Mouse (Mus musculus) 3T3-L1 (cell line): ENCODE data around the gene Pum2.
"Not testable (repeated sequence)": the region's sequence is repeated elsewhere in the genome, so short reads cannot be mapped to it uniquely, and the experiment has no call there.

ENCODE experiments used
- DNase-seq: peaks from one replicate; pipeline ENCODE4 v3.0.0-alpha.2; 2015; ENCODE audit warnings: low read depth, low spot score

Pum2 gene

GRCm38 (mm10) chr12:8673974-8674306, at the start of gene Pum2:
Pum2 (plus strand) TSS chr12:8674134.
- DNase-seq: peak; percentile 88

DNA sequence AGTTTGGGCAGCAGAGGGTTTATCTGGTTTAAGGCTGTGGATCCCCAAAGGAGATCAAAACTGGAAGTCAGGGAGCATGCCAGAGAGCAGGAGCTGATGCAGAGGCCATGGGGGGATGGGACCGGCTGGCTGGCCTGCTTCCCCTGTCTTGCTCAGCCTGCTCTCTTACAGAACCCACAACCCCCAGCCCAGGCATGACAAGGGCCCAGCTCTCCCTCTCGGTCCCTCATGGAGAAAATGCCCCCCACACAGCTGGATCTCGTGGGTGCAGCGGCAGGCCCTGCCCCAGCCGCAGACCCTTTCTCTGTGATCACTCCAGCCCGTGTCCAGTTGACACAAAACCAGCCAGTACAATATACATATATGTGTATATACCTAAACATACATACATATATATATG, 44.4 kb upstream of the Pum2 start:
- no peak for DNase-seq

DNA sequence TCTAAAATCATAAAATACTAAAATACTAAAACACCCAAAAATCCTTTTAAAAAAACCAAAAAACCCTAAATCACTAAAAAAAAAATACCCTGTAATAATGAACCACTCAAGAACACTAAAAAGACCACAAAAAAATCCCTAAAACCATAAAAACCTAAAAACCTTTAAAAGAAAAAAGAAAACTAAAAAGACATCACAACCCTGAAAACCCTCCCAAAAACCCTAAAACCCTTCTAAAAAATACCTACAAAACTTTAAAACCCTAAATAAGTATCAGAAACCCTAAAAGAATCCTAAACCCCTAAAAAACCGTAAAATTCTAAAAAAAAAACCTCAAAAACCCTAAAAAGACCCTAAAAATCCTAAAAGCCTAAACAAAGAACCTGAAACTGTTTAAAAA, 42.2 kb upstream of the Pum2 start:
- no peak for DNase-seq

DNA sequence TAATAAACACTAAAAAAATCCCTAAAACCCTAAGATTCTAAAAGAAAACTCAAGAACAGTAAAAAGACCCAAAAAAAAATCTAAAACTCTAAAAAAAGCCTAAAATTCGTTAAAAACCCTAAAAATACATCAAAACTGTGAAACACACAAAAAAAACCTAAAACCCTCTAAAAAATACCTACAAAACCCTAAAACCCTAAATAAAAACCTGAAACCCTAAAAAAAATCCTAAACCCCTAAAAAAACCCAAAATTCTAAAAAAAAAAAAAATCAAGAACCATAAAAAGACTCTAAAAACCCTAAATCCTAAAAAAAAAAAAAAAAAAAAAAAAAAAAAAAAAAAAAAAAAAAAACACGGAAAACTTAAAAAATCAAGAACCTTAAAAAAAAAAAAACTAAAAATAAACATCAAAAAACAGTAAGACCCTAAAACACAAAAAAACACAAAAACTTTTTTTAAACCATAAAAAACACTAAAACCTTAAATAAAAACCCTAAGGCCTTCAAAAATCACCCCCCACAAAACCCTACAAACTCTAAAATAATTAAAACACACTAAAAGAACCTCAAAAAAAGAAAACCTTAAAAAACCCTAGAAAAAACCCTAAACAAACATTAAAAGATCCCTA, 41.1 kb upstream of the Pum2 start:
- DNase-seq: no peak

- no peak for DNase-seq
These were observed 39.6 kb upstream of the Pum2 start for GRCm38 (mm10) chr12:8634306-8634705.

GRCm38 (mm10) chr12:8635546-8635945, 38.4 kb upstream of the Pum2 start:
- DNase-seq: no peak

DNA sequence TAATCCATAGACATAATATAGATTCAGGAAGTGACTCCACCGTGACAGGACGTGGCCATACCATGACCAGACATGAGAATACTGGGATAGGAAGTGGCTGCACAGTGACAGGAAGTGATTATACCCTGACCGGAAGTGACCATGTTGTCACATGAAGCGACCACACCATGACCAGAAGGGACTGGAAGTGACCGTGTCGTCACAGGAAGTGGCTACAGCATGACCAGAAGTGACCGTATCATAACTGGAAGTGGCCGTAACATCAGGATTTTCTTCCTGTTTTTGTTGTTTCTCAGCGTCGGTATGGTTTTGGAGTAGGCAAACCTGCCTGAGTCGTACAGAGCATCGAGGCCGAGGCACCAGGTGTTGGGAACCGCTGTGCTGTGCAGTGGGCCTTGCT, 37.0 kb upstream of the Pum2 start:
- no peak for DNase-seq

GRCm38 (mm10) chr12:8638411-8639087, 35.4 kb upstream of the Pum2 start:
- DNase-seq: peak; percentile 87

- not testable (repeated sequence) for DNase-seq
These were observed 33.7 kb upstream of the Pum2 start for GRCm38 (mm10) chr12:8640186-8640585.

DNA sequence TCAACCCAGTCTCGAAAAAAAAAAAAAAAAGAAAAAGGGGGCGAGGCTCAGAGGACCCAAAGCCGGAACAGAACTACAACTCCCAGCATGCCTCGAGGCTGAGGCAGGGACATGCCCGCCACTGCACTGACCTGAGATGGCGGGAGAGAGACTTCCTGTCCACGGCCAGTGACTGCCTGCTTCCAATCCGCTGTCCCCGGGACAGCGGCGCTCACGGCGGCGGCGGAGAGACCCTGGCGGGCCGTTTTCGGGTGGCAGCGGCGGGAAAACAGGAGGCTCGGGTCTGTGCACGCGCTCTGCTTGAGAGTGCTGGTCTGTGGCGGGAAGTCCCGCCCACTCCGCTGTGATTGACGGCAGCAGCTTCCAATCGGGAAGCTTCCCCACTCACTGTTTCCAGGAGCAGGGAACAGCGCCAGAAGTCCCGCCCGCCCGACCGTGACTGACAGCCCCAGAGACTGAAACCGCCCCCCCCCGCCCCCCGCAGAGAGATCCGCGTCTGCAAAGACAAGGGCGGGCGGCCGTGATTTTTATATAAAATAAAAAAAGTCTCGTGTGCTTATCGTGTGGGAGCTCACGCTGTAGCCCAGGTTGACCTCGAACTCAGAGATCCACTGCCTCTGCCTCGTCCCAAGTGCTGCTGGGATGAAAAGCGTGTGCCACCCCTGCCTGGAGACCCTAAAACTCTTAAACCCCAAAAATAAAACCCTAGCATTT, 33.1 kb upstream of the Pum2 start:
- peak; percentile 94 for DNase-seq

DNA sequence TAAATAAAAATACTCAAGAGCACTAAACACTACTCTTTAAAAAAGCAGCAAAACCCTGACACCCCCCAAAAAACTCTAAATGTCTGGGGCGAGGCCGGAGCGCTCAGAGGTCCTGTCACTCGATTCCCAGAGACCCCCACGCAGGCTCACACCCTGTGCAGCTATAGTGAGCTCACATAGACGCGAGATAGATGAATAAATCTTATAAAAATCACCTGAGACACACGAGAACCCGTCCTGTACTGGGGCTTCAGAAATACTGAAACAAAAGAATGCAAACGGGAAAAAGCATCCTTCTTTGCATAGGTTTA, 32.6 kb upstream of the Pum2 start:
- no peak for DNase-seq

GRCm38 (mm10) chr12:8648211-8648610, 25.7 kb upstream of the Pum2 start:
- not testable (repeated sequence) for DNase-seq

GRCm38 (mm10) chr12:8650027-8650426, 23.9 kb upstream of the Pum2 start:
- DNase-seq: not testable (repeated sequence)

DNA sequence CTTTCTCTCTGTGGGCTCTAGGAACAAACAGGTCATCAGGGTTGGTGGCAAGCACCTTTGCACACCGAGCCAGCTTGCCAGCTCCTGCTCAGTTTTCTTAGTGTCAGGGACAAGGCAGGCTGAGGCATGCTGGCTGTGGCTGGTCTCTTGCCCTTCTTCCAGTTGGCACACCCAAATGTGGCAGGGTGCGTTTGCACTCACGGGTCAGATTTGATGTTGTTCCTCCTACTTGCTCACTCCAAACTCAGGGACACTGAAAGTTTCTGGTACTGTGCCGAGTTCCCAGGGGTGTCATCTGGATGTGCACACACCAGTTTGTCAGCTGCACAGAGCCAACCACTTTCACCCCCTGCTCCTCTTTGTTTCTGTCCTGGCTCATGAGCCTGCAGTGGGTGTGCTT, 17.3 kb upstream of the Pum2 start:
- DNase-seq: no peak

GRCm38 (mm10) chr12:8657116-8657515, 16.8 kb upstream of the Pum2 start:
- DNase-seq: no peak

DNA sequence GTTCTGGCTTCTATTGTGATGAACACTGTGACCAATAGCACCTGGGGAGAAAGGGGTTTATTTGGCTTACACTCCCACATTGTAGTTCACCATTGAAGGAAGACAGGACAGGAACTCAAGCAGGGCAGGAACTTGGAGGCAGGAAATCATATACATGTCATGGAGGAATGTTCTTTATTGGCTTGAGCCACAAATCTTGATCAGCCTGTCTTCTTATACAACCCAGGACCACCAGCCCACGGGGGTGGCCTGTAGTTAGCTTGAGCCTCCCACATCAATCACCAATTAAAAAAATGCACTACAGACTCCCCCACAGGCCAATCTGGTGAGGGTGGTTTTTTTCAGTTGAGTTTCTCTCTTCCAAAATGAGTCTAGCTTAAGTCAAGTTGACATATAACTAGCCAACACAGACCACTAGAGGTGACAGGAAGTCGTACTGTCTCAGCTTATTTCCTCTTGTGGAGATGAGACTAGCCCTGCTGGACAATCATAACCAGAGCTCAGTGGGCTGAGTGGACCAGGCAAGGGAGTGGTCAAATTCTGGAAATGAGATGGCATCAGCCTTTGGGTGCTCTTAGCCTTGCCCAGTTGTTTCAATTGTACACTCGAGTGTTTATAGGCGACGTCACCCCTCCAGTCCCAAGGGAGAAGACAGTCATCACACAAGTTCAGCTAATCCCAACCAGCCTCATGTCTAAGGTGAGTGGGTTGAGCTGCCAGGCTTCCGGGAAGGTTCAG, 16.1 kb upstream of the Pum2 start:
- no peak for DNase-seq

DNA sequence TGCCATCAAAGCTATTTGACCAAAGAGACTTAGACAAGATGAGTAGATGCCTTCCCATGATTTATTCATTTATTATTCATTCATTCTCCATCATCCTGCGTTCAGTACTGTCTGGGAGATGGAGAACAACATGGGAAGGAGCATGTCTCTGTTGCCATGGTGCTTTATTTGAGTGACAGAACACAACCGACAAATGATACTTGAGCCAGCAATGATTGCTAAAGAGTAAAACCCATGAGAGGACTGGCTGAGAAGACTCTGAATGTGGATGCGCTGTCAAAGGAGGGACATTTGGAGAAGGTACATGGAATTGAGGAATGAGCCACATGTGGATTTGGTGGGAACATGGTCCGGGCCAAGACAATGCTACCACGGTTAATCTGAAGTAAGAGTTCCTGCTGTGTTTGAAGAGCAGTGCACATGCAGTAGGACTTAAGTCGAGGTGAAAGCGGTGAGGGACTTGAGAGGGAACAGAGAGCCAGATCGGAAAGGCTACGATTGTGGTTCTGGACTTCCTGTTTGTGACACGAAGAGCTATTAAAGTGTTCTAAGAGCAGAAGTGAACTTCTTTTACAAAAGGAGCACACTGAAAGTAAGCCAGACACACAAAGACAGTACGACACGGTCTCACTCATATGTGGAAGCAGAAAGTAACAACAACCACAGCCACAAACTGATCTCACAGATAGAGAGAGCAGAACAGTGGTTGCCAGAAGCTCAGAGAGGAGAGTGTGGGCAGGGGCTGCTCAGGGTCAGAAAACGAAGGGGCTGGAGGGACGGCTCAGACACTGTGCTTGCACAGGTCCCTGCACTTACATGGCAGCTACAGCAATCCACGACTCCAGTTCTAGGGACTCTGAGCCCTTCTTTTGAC, 14.3 kb upstream of the Pum2 start:
- DNase-seq: no peak

DNA sequence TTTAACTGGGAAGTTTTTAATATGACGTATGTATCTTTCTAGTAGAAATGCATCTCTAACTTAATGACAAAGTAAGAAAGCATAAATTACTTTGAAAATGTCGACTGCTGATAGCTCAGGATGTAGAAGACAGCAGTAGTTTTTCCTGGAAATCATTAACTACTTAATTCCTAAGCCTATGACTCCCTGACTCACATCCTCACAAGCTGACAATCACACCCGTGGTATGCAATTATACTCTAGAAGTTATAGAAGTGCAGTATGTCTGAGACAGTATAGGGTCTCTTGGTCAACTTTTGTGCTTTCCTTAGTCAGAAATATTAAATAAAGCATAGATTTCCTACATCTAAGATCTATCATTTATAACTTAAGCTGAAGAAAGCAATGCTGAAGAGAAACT, 12.2 kb upstream of the Pum2 start:
- no peak for DNase-seq

DNA sequence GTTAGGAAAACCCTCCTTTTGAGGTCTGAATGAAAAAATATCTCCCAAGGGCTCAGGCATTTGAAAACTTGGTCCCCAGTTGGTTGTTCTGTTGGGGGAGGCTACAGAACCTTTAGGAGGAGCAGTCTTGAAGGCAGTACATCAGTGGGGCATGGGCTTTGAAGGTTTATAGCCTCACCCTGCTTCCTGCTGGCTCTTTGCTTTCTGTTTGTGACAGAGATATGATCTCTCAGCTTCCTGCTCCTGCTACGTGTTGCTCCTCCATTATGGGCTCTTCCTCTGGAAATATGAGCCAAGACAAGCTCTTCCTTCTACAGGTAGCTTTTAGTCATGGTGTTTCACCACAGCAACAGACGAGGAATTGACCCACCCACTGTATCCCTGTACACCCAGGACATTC, 11.8 kb upstream of the Pum2 start:
- DNase-seq: no peak

- DNase-seq: no peak
These were observed 11.2 kb upstream of the Pum2 start for GRCm38 (mm10) chr12:8662721-8663120.

DNA sequence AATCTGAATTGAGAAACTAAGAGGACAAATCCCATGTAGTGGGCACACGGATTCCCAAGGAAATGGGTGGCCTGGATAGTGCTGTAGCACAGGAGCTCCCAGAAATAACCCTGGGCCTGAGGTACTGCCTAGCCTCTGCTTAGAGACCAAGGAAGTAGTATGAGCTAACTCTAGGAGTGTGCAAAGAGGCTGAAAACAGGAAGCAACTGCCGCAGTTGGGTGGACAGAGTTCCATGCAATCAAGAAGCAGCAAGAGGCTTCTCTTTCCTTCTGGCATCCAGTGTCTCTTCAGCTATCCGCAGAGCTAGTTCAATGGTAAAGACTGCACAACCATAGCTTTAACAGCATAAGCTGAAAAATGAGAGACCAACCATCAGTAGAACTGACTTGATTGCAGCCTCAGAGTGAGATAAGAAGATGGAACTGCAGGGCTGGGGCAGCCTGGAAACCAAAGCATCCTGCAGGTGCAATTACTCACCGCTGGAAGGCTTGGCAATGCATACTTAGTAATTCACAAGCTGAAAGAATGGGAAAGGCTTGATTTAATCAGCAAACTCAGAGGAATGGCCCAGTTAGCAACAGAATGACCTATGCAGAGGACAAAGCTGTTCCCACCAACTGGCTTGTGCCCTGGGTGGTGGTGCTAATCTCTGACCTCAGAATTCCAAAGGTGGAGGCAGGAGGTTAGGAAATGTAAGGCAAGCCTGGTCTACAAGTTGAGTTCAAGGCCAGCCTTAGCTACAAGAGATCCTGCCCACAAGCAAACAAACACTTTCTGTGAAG, 6.3 kb upstream of the Pum2 start:
- no peak for DNase-seq
